Mouse (Mus musculus): Measurements from ENCODE around the gene Tmed3. TPM values are rescaled to one million over a fixed set of nuclear protein-coding genes. Genes with fewer than 3 reads are reported as not detected.

Tmed3 gene
- 18.3 TPM for polyA plus RNA-seq (2014; fragmentation: Illumina TruSeq; extraction: RNeasy Lipid Tissue Mini Kit (QIAGEN cat#74804))

DNA sequence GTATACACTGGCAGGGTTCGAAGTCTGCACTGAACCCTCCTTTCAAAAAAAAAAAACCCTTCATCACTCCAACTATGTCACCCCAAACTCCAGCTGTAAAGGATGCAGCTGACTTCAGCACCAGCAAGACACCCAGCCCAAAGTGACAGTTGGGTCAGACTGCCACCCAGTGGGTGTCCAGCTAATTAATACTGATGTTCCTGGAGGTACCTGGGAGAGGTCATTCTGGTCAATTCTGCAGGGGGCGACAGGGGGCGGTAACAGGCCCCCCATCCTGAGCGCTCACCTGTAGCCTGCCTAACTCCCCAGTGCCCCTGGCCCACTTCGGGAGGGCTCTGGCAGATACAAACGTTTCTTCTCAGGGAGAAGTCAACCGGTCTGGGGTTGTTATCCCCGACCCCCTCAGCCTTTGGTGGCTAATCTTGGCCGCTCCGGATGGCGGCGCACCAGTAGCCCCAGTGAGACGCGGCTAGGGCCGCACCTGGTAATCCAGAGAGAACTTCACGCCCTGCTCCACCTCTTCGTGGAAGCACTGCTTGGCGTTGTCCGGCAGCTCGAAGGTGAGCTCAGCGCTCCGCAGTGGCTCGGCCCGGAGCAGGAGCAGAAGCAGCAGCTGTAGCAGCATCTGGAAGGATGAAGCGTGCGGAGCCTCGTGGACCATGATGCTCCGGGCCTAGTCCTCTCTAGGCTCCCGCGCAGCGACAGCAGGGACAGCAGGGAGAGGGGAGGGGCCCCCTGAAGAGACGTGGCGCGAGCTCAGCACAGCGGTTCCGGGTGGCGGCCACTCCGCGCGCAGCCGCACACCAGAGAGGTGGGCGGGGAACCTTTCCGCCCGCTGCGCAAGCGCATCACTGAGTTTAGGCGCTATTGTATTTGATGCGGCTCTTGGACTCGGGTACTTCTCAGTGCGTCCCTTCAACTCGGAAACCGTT is at the start of gene Tmed3:
Gene Tmed3, minus strand, starts transcription at position 804 of the 932 bp plus-strand sequence.

DNA sequence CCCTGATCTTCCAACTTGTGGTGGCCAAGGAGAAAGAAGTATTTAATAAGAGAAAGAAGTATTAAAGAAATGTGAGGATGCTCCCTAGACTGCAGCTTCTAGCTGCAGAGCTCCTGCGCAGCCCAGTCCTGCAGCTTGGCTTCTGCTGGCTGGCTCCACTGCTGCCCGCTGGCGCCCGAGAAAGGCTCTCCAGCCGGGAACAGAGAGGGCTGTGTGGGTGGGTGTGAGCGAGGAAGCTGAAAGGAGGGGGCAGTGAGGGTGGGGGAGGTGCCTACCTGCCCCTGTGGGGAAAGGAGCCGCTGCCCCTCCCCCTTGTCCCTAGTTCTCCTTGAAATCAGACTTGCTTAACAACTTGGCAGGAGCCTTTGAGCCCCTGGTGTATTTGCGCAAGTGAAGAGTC is 33.4 kb upstream of the Tmed3 start, which contains the start of gene Ankrd34c:
Gene Ankrd34c, minus strand, starts transcription at position 181 of the 400 bp plus-strand sequence.

Other genes with a start within 250 kb of the Tmed3 start
- gene Minar1, start 81.9 kb downstream of the Tmed3 start, polyA plus RNA-seq (2014; fragmentation: Illumina TruSeq; extraction: RNeasy Lipid Tissue Mini Kit (QIAGEN cat#74804)), result 0.06 TPM
- not detected for gene Ankrd34c, start 33.4 kb upstream of the Tmed3 start, polyA plus RNA-seq (2014; fragmentation: Illumina TruSeq; extraction: RNeasy Lipid Tissue Mini Kit (QIAGEN cat#74804))
- gene Rasgrf1, start 204.8 kb upstream of the Tmed3 start, polyA plus RNA-seq (2014; fragmentation: Illumina TruSeq; extraction: RNeasy Lipid Tissue Mini Kit (QIAGEN cat#74804)), result 0.34 TPM

All from ovary, adult 10 weeks (tissue).